Mouse (Mus musculus) MEL (cell line): ENCODE data around the gene Fam102b. TPM values are rescaled to one million over a fixed set of nuclear protein-coding genes. Genes with fewer than 3 reads are reported as not detected.

Experiments used
- DNase-seq: peaks from one replicate; pipeline ENCODE4 v3.0.0; 2011; ENCODE audit warnings: low read depth, low spot score
- H3K27ac ChIP-seq: 2 replicates; pipeline ENCODE4 v1.5.1; 2012; ENCODE audit warnings: low read depth, mild to moderate bottlenecking, control low read depth, low read length, moderate library complexity; ENCODE audit not compliant: control insufficient read depth
- H3K27me3 ChIP-seq, 2 experiments: fragments of 150-350 bp in 1 of 2; sonication (generic) in 1 of 2; 2 replicates each; pipeline ENCODE4 v1.6.1; 2012; ENCODE audit warnings: low read length in 2 of 2, mild to moderate bottlenecking in 2 of 2, improper control_type of control experiment in 1 of 2, moderate library complexity in 1 of 2; ENCODE audit not compliant: insufficient read depth in 2 of 2, control insufficient read depth in 1 of 2
- H3K36me3 ChIP-seq, 2 experiments: 2 replicates each; pipeline ENCODE4 v1.6.1; 2012 to 2014; ENCODE audit warnings: low read length in 2 of 2, improper control_type of control experiment in 1 of 2, inconsistent platforms in 1 of 2, mild to moderate bottlenecking in 1 of 2; ENCODE audit not compliant: insufficient read depth in 2 of 2, control insufficient read depth in 1 of 2
- H3K4me1 ChIP-seq, 2 experiments: fragments of 150-350 bp in 1 of 2; sonication (generic) in 1 of 2; 2 replicates each; pipeline ENCODE4 v1.6.1; 2012; ENCODE audit warnings: low read length in 2 of 2, improper control_type of control experiment in 1 of 2, mild to moderate bottlenecking in 1 of 2; ENCODE audit not compliant: insufficient read depth in 2 of 2, control insufficient read depth in 1 of 2
- H3K4me3 ChIP-seq, 2 experiments: fragments of 150-350 bp in 1 of 2; sonication (generic) in 1 of 2; 2 replicates each; pipeline ENCODE4 v1.5.1; 2012; ENCODE audit warnings: low read depth in 2 of 2, low read length in 2 of 2, mild to moderate bottlenecking in 2 of 2, moderate library complexity in 2 of 2, control low read depth in 1 of 2, improper control_type of control experiment in 1 of 2; ENCODE audit not compliant: control insufficient read depth in 1 of 2, insufficient read depth in 1 of 2
- H3K79me2 ChIP-seq: 2 replicates; pipeline ENCODE4 v1.6.1; 2012; ENCODE audit warnings: mild to moderate bottlenecking, low read length, moderate library complexity; ENCODE audit not compliant: control insufficient read depth, poor library complexity, insufficient read depth
- H3K9ac ChIP-seq: 2 replicates; pipeline ENCODE4 v1.6.1; 2012; ENCODE audit warnings: low read depth, mild to moderate bottlenecking, control low read depth, low read length, moderate library complexity; ENCODE audit not compliant: control insufficient read depth, poor library complexity, severe bottlenecking
- H3K9me3 ChIP-seq: fragments of 150-350 bp; sonication (generic); replicated peaks from 2 replicates; pipeline ENCODE4 v1.6.1; 2012; ENCODE audit warnings: mild to moderate bottlenecking, low read length, improper control_type of control experiment, moderate library complexity; ENCODE audit not compliant: insufficient read depth
- BHLHE40 ChIP-seq: IDR thresholded peaks from 2 replicates; pipeline ENCODE4 v1.6.1; 2012; ENCODE audit warnings: low read depth, mild to moderate bottlenecking, inconsistent platforms, low read length, improper control_type of control experiment, borderline replicate concordance
- CHD1 ChIP-seq: IDR thresholded peaks from 2 replicates; pipeline ENCODE4 v1.6.1; 2012; ENCODE audit warnings: low read depth, mild to moderate bottlenecking, inconsistent platforms, low read length, improper control_type of control experiment
- CTCF ChIP-seq, 3 experiments: IDR thresholded peaks in 2 of 3; conservative IDR thresholded peaks in 1 of 3; 2 replicates each; pipeline ENCODE4 v1.5.1; 2011 to 2012; ENCODE audit warnings: low read length in 3 of 3, low read depth in 2 of 3, mild to moderate bottlenecking in 2 of 3, improper control_type of control experiment in 1 of 3, inconsistent platforms in 1 of 3, mixed read lengths in 1 of 3, moderate library complexity in 1 of 3; ENCODE audit not compliant: control insufficient read depth in 1 of 3, insufficient read depth in 1 of 3, poor library complexity in 1 of 3, severe bottlenecking in 1 of 3
- EP300 ChIP-seq, 2 experiments: IDR thresholded peaks; 2 replicates each; pipeline ENCODE4 v1.6.1; 2011; ENCODE audit warnings: improper control_type of control experiment in 2 of 2, low read length in 2 of 2, low read depth in 1 of 2, mild to moderate bottlenecking in 1 of 2
- ETS1 ChIP-seq: IDR thresholded peaks from 2 replicates; pipeline ENCODE4 v1.6.1; 2012; ENCODE audit warnings: low read depth, mild to moderate bottlenecking, inconsistent platforms, low read length, improper control_type of control experiment, moderate library complexity
- MAX ChIP-seq: IDR thresholded peaks from 2 replicates; pipeline ENCODE4 v1.6.1; 2011; ENCODE audit warnings: low read length, improper control_type of control experiment
- MXI1 ChIP-seq: IDR thresholded peaks from 2 replicates; pipeline ENCODE4 v1.6.1; 2011; ENCODE audit warnings: mild to moderate bottlenecking, low read depth, low read length, improper control_type of control experiment
- MYB ChIP-seq: IDR thresholded peaks from 2 replicates; pipeline ENCODE4 v1.6.1; 2011; ENCODE audit warnings: mild to moderate bottlenecking, low read depth, low read length, improper control_type of control experiment
- POLR2AphosphoS2 ChIP-seq: IDR thresholded peaks from 2 replicates; pipeline ENCODE4 v1.6.1; 2011; ENCODE audit warnings: low read length, improper control_type of control experiment
- SMC3 ChIP-seq: IDR thresholded peaks from 2 replicates; pipeline ENCODE4 v1.6.1; 2011; ENCODE audit warnings: low read depth, low read length, improper control_type of control experiment
- TAL1 ChIP-seq: IDR thresholded peaks from 2 replicates; pipeline ENCODE4 v1.6.1; 2012; ENCODE audit warnings: mild to moderate bottlenecking, inconsistent platforms, low read length, moderate library complexity, mixed read lengths
- TBP ChIP-seq: IDR thresholded peaks from 2 replicates; pipeline ENCODE4 v1.8.0; 2011; ENCODE audit warnings: low read depth, low read length, improper control_type of control experiment
- TCF12 ChIP-seq: IDR thresholded peaks from 2 replicates; pipeline ENCODE4 v1.6.1; 2014; ENCODE audit warnings: low read depth, mild to moderate bottlenecking, inconsistent platforms, low read length, improper control_type of control experiment, moderate library complexity
- USF1 ChIP-seq: IDR thresholded peaks from 2 replicates; pipeline ENCODE4 v1.6.1; 2014; ENCODE audit warnings: low read depth, mild to moderate bottlenecking, inconsistent platforms, low read length, improper control_type of control experiment, moderate library complexity
- ZNF384 ChIP-seq: IDR thresholded peaks from 2 replicates; pipeline ENCODE4 v1.6.1; 2012; ENCODE audit warnings: low read depth, mild to moderate bottlenecking, inconsistent platforms, low read length, improper control_type of control experiment
- polyA plus RNA-seq, 2 experiments: library from polyadenylated mRNA; stranded (reverse) in 1 of 2; unstranded in 1 of 2; fragments of >175 nt in 1 of 2; fragments of >200 nt in 1 of 2; gene quantifications; 2 replicates each; pipeline versions ENCODE4 v1.2.1 to v1.2.4; 2012; ENCODE audit warnings: low replicate concordance in 2 of 2, low read depth in 1 of 2; ENCODE audit not compliant: insufficient read length in 2 of 2, insufficient read depth in 1 of 2, missing spikeins in 1 of 2
- total RNA-seq: library from RNA; depleted of rRNA; stranded (reverse); fragments of 300-350 nt; gene quantifications from 2 replicates; pipeline ENCODE4 v1.2.3, GENCODE M21; 2012

The Fam102b gene
- total and polyA plus RNA-seq, 3 experiments: 10.4 to 26.9 (median 14.1) TPM

- peaks cover 0 to 4% of the 10 kb centered on the region in 2 experiments; a peak in 3 of 4 replicates for H3K27me3 ChIP-seq
- no peaks in the 10 kb centered on the region for H3K79me2 ChIP-seq
- no peak for DNase-seq
- no peaks in the 10 kb centered on the region for H3K36me3 ChIP-seq
- TF ChIP-seq BHLHE40 (no peak), TBP (no peak), MYB (no peak), MAX (no peak), SMC3 (no peak), TAL1 (no peak), POLR2AphosphoS2 (no peak), ETS1 (no peak), ZNF384 (no peak), TCF12 (no peak), MXI1 (no peak), EP300 (IDR thresholded peaks at IDR 0.05; ENCODE audit: low read depth in 1 of 2, low read length in 2 of 2) (no peak), CHD1 (no peak)
- H3K27ac ChIP-seq: no peak overlapping the region
- H3K9me3 ChIP-seq: no peaks in the 10 kb centered on the region
- H3K4me1 ChIP-seq: peaks cover 0 to 3% of the 10 kb centered on the region in 2 experiments; a peak in 1 of 4 replicates
- H3K9ac ChIP-seq: no peak overlapping the region
- H3K4me3 ChIP-seq: no peak overlapping the region
Measured at GRCm38 (mm10) chr3:109051056-109051945, 23.9 kb upstream of the Fam102b start.

- peak; percentile 20 for DNase-seq
- Histone ChIP-seq H3K9me3 (no peaks in the 10 kb centered on the region), H3K79me2 (no peaks in the 10 kb centered on the region), H3K27me3 (peaks cover 0 to 3% of the 10 kb centered on the region in 2 experiments; a peak in 3 of 4 replicates), H3K4me3 (peak overlapping the region; percentile 33 to 48; a peak in 2 of 4 replicates), H3K27ac (no peak overlapping the region), H3K9ac (0 out of 2 replicates have a peak overlapping the region, but pooled peaks have one; percentile 32), H3K36me3 (no peaks in the 10 kb centered on the region), H3K4me1 (peaks cover 0 to 3% of the 10 kb centered on the region in 2 experiments; a peak in 1 of 4 replicates)
- TF ChIP-seq MXI1 (0 out of 2 replicates have a peak, but pooled peaks have one; percentile 45), USF1 (0 out of 2 replicates have a peak, but pooled peaks have one; percentile 18), CTCF (IDR thresholded peaks at IDR 0.05 in 2 of 3, conservative IDR thresholded peaks at IDR 0.05 in 1 of 3; ENCODE audit: control insufficient read depth in 1 of 3, insufficient read depth in 1 of 3, low read depth in 2 of 3, low read length in 3 of 3, poor library complexity in 1 of 3, severe bottlenecking in 1 of 3) (peak in 1 of 3 experiments; percentile 10; a peak in 1 of 6 replicates), ZNF384 (no peak), MYB (no peak)
Measured at GRCm38 (mm10) chr3:109047707-109048283, 20.4 kb upstream of the Fam102b start.
